Mouse (Mus musculus): ENCODE data around the gene Pgm2l1. TPM values are rescaled to one million over a fixed set of nuclear protein-coding genes. Genes with fewer than 3 reads are reported as not detected.

Gene Pgm2l1
- polyA plus RNA-seq, 1 experiment from 2014 or later: 3.3 TPM

- Histone ChIP-seq H3K36me3 (no peaks in the 10 kb centered on the region), H3K27me3 (ENCODE audit: low read depth, poor library complexity, severe bottlenecking) (no peaks in the 10 kb centered on the region)
Observed at GRCm38 (mm10) chr7:100203616-100204015, 23.6 kb upstream of the Pgm2l1 start.

GRCm38 (mm10) chr7:100204871-100205270 is 22.3 kb upstream of the Pgm2l1 start:
- no peak for DNase-seq (ENCODE audit: low spot score)
- Histone ChIP-seq H3K27me3 (ENCODE audit: low read depth, poor library complexity, severe bottlenecking) (no peaks in the 10 kb centered on the region), H3K4me3 (no peak overlapping the region), H3K27ac (no peak overlapping the region), H3K36me3 (no peaks in the 10 kb centered on the region), H3K9me3 (replicated peaks) (no peaks in the 10 kb centered on the region), H3K4me1 (no peaks in the 10 kb centered on the region; the same call in 1 of the 2 replicates)
- WGBS: 45% methylated on average over 6 of the region's 6 CpGs

More at GRCm38 (mm10) chr7:100203616-100204015, 23.6 kb upstream of the Pgm2l1 start:
- no peak overlapping the region for H3K4me3 ChIP-seq
- no peaks in the 10 kb centered on the region; the same call in 1 of the 2 replicates for H3K4me1 ChIP-seq
- no peak overlapping the region for H3K27ac ChIP-seq
- WGBS: 60% methylated on average over 3 of the region's 3 CpGs
- no peaks in the 10 kb centered on the region for H3K9me3 ChIP-seq (replicated peaks)
- DNase-seq (ENCODE audit: low spot score): no peak

- DNase-seq (ENCODE audit: low spot score): no peak
- no peak overlapping the region for H3K27ac ChIP-seq
- no peaks in the 10 kb centered on the region for H3K9me3 ChIP-seq (replicated peaks)
- H3K36me3 ChIP-seq: no peaks in the 10 kb centered on the region
- H3K27me3 ChIP-seq (ENCODE audit: low read depth, poor library complexity, severe bottlenecking): no peaks in the 10 kb centered on the region
- WGBS: 90% methylated on average over 2 of the region's 2 CpGs
- H3K4me3 ChIP-seq: no peak overlapping the region
- no peaks in the 10 kb centered on the region; the same call in 1 of the 2 replicates for H3K4me1 ChIP-seq
Observed at GRCm38 (mm10) chr7:100206144-100206543, 21.1 kb upstream of the Pgm2l1 start.

GRCm38 (mm10) chr7:100207886-100208285 is 19.3 kb upstream of the Pgm2l1 start:
- Histone ChIP-seq H3K36me3 (no peaks in the 10 kb centered on the region), H3K4me3 (no peak overlapping the region), H3K27me3 (ENCODE audit: low read depth, poor library complexity, severe bottlenecking) (no peaks in the 10 kb centered on the region), H3K4me1 (no peaks in the 10 kb centered on the region; the same call in 1 of the 2 replicates), H3K27ac (no peak overlapping the region), H3K9me3 (replicated peaks) (no peaks in the 10 kb centered on the region)
- no peak for DNase-seq (ENCODE audit: low spot score)

GRCm38 (mm10) chr7:100214310-100214709 is 12.9 kb upstream of the Pgm2l1 start:
- no peak for DNase-seq (ENCODE audit: low spot score)
- H3K4me3 ChIP-seq: no peak overlapping the region
- WGBS: 87% methylated on average over 4 of the region's 4 CpGs
- no peaks in the 10 kb centered on the region for H3K4me1 ChIP-seq
- no peaks in the 10 kb centered on the region for H3K36me3 ChIP-seq
- H3K27me3 ChIP-seq (ENCODE audit: low read depth, poor library complexity, severe bottlenecking): no peaks in the 10 kb centered on the region
- H3K9me3 ChIP-seq (replicated peaks): no peaks in the 10 kb centered on the region
- no peak overlapping the region for H3K27ac ChIP-seq

- no peak overlapping the region for H3K4me3 ChIP-seq
- no peaks in the 10 kb centered on the region for H3K27me3 ChIP-seq (ENCODE audit: low read depth, poor library complexity, severe bottlenecking)
- H3K9me3 ChIP-seq (replicated peaks): no peaks in the 10 kb centered on the region
- H3K27ac ChIP-seq: no peak overlapping the region
- no peaks in the 10 kb centered on the region for H3K4me1 ChIP-seq
- DNase-seq (ENCODE audit: low spot score): no peak
- 83% methylated on average over 6 of the region's 6 CpGs for WGBS
- H3K36me3 ChIP-seq: no peaks in the 10 kb centered on the region
Observed at GRCm38 (mm10) chr7:100215116-100215732, 12.0 kb upstream of the Pgm2l1 start.

GRCm38 (mm10) chr7:100215976-100216375 is 11.2 kb upstream of the Pgm2l1 start:
- WGBS: 85% methylated on average over 10 of the region's 10 CpGs
- no peaks in the 10 kb centered on the region for H3K9me3 ChIP-seq (replicated peaks)
- no peaks in the 10 kb centered on the region for H3K36me3 ChIP-seq
- H3K27me3 ChIP-seq (ENCODE audit: low read depth, poor library complexity, severe bottlenecking): no peaks in the 10 kb centered on the region
- no peaks in the 10 kb centered on the region for H3K4me1 ChIP-seq
- no peak overlapping the region for H3K27ac ChIP-seq
- no peak overlapping the region for H3K4me3 ChIP-seq
- no peak for DNase-seq (ENCODE audit: low spot score)

- H3K27ac ChIP-seq: no peak overlapping the region
- no peak for DNase-seq (ENCODE audit: low spot score)
- 83% methylated on average over 9 of the region's 9 CpGs for WGBS
- H3K4me1 ChIP-seq: no peaks in the 10 kb centered on the region
- no peaks in the 10 kb centered on the region for H3K9me3 ChIP-seq (replicated peaks)
- no peaks in the 10 kb centered on the region for H3K36me3 ChIP-seq
- no peak overlapping the region for H3K4me3 ChIP-seq
- H3K27me3 ChIP-seq (ENCODE audit: low read depth, poor library complexity, severe bottlenecking): no peaks in the 10 kb centered on the region
Observed at GRCm38 (mm10) chr7:100216601-100217565, 10.3 kb upstream of the Pgm2l1 start.

- Histone ChIP-seq H3K4me1 (0 out of 2 replicates have a peak, but pooled peaks cover 4% of the 10 kb centered on the region), H3K4me3 (peak overlapping the region; percentile 81), H3K9me3 (replicated peaks) (no peaks in the 10 kb centered on the region), H3K36me3 (no peaks in the 10 kb centered on the region), H3K27ac (peak overlapping the region; percentile 91), H3K27me3 (ENCODE audit: low read depth, poor library complexity, severe bottlenecking) (no peaks in the 10 kb centered on the region)
- under 1% methylated on average over 23 of the region's 23 CpGs for WGBS
- DNase-seq (ENCODE audit: low spot score): peak; percentile 63
Observed at GRCm38 (mm10) chr7:100227896-100228525, 817 bp downstream of the Pgm2l1 start.

GRCm38 (mm10) chr7:100228957-100229356 is 1.8 kb downstream of the Pgm2l1 start:
- H3K27ac ChIP-seq: no peak overlapping the region
- DNase-seq (ENCODE audit: low spot score): no peak
- H3K36me3 ChIP-seq: no peaks in the 10 kb centered on the region
- H3K27me3 ChIP-seq (ENCODE audit: low read depth, poor library complexity, severe bottlenecking): no peaks in the 10 kb centered on the region
- WGBS: 70% methylated on average over 3 of the region's 3 CpGs
- H3K9me3 ChIP-seq (replicated peaks): no peaks in the 10 kb centered on the region
- no peak overlapping the region; the same call in 1 of the 2 replicates for H3K4me3 ChIP-seq
- H3K4me1 ChIP-seq: 0 out of 2 replicates have a peak, but pooled peaks cover 4% of the 10 kb centered on the region

GRCm38 (mm10) chr7:100230646-100231045 is 3.5 kb downstream of the Pgm2l1 start:
- Histone ChIP-seq H3K4me1 (0 out of 2 replicates have a peak, but pooled peaks cover 4% of the 10 kb centered on the region), H3K4me3 (no peak overlapping the region), H3K27me3 (ENCODE audit: low read depth, poor library complexity, severe bottlenecking) (no peaks in the 10 kb centered on the region), H3K27ac (no peak overlapping the region), H3K9me3 (replicated peaks) (no peaks in the 10 kb centered on the region), H3K36me3 (no peaks in the 10 kb centered on the region)
- no peak for DNase-seq (ENCODE audit: low spot score)
- 100% methylated on average over 1 of the region's 1 CpGs for WGBS

- Histone ChIP-seq H3K27ac (no peak overlapping the region), H3K4me3 (no peak overlapping the region), H3K4me1 (0 out of 2 replicates have a peak, but pooled peaks cover 4% of the 10 kb centered on the region), H3K9me3 (replicated peaks) (no peaks in the 10 kb centered on the region), H3K27me3 (ENCODE audit: low read depth, poor library complexity, severe bottlenecking) (no peaks in the 10 kb centered on the region), H3K36me3 (no peaks in the 10 kb centered on the region)
- DNase-seq (ENCODE audit: low spot score): no peak
- 47% methylated on average over 1 of the region's 1 CpGs for WGBS
Observed at GRCm38 (mm10) chr7:100231661-100232060, 4.5 kb downstream of the Pgm2l1 start.

- Histone ChIP-seq H3K9me3 (replicated peaks) (no peaks in the 10 kb centered on the region), H3K4me1 (no peaks in the 10 kb centered on the region), H3K36me3 (no peaks in the 10 kb centered on the region), H3K27ac (no peak overlapping the region), H3K4me3 (no peak overlapping the region), H3K27me3 (ENCODE audit: low read depth, poor library complexity, severe bottlenecking) (no peaks in the 10 kb centered on the region)
- DNase-seq (ENCODE audit: low spot score): no peak
Observed at GRCm38 (mm10) chr7:100233681-100234080, 6.5 kb downstream of the Pgm2l1 start.

All from limb, embryonic 10.5 days (tissue).